In the genomic region with DNA sequence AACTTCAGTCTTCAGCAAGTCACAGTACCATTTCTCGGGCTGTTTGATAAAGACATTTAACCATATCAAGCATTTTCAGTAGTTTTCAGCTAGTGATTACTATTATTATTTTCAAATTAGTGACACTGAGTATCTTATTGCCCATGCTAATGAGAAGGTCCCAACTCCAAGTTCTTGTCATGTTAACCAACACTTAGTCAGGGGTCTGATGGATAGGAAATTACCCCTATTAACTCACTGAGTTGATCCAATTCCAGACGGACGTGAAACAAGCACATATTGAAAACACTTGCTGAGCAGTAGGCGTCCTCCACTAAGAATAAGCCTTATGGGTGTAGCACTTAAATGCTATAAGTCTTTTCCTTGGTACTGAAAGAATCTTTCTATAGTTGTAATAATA, we compare ENCODE assay signal across 15 mouse cellular contexts.
"Had no signal": no experiment of that assay in that cellular context is flagged by ENCODE, and none has a peak within 500 bp of the region (broad histone marks: within the 10 kb centered on the region; RNA-seq: fewer than 3 reads in every experiment).

No protein-coding gene starts in this region.

- H3K9me3 ChIP-seq: neural tube, embryonic 13.5 days; neural tube, embryonic 15.5 days; stomach, embryonic 15.5 days had no signal

- H3K4me3 ChIP-seq: neural tube, embryonic 13.5 days; neural tube, embryonic 15.5 days; stomach, embryonic 15.5 days had no signal

- H3K9ac ChIP-seq: neural tube, embryonic 13.5 days; neural tube, embryonic 15.5 days; stomach, embryonic 15.5 days had no signal

- H3K27ac ChIP-seq: neural tube, embryonic 13.5 days; neural tube, embryonic 15.5 days; stomach, embryonic 15.5 days; stomach, postnatal 0 days had no signal

- H3K36me3 ChIP-seq: neural tube, embryonic 13.5 days; neural tube, embryonic 15.5 days; stomach, embryonic 15.5 days had no signal

- DNase-seq: retina, postnatal 1 day; right cerebral cortex, adult 18-20 months; right cerebral cortex, postnatal 14 days; right cerebral cortex, postnatal 25 days; right cerebral cortex, postnatal 4 days; spleen, adult 18-20 months; thymus, adult 2 months; thymus, postnatal 14 days; thymus, postnatal 25 days; thymus, postnatal 36 days; thymus, postnatal 4 days had no signal

- H3K4me1 ChIP-seq: neural tube, embryonic 13.5 days; neural tube, embryonic 15.5 days; stomach, embryonic 15.5 days had no signal

- H3K4me2 ChIP-seq: neural tube, embryonic 13.5 days; neural tube, embryonic 15.5 days; stomach, embryonic 15.5 days had no signal

- H3K27me3 ChIP-seq: neural tube, embryonic 13.5 days; neural tube, embryonic 15.5 days; stomach, embryonic 15.5 days had no signal
